Mouse (Mus musculus) WW6 (cell line): ENCODE data around the gene Mrps36.
"Not testable (repeated sequence)": the region's sequence is repeated elsewhere in the genome, so short reads cannot be mapped to it uniquely, and the experiment has no call there.

ENCODE experiments used
- DNase-seq: peaks from one replicate; pipeline ENCODE4 v3.0.0-alpha.2; 2013; ENCODE audit warnings: low read depth, low spot score

Gene Mrps36

GRCm38 (mm10) chr13:100732756-100733155 lies 11.7 kb downstream of the Mrps36 start:
- no peak for DNase-seq

- DNase-seq, result not testable (repeated sequence)
Observed at GRCm38 (mm10) chr13:100731462-100732046, 12.9 kb downstream of the Mrps36 start.

GRCm38 (mm10) chr13:100730861-100731176 lies 13.6 kb downstream of the Mrps36 start, which contains the start of gene Cdk7:
TSS of gene Cdk7 (minus strand) at chr13:100730939.
- peak; percentile 87 for DNase-seq

GRCm38 (mm10) chr13:100730153-100730860 lies 14.2 kb downstream of the Mrps36 start:
- DNase-seq, result no peak

GRCm38 (mm10) chr13:100728530-100728929 lies 15.9 kb downstream of the Mrps36 start:
- DNase-seq, result not testable (repeated sequence)

- no peak for DNase-seq
Observed at GRCm38 (mm10) chr13:100728086-100728485, 16.4 kb downstream of the Mrps36 start.

GRCm38 (mm10) chr13:100725194-100725593 lies 19.3 kb downstream of the Mrps36 start:
- no peak for DNase-seq

- no peak for DNase-seq
Observed at GRCm38 (mm10) chr13:100724051-100724754, 20.3 kb downstream of the Mrps36 start.

GRCm38 (mm10) chr13:100721656-100722055 lies 22.8 kb downstream of the Mrps36 start:
- DNase-seq, result no peak

GRCm38 (mm10) chr13:100715467-100715866 lies 29.0 kb downstream of the Mrps36 start:
- no peak for DNase-seq

GRCm38 (mm10) chr13:100706206-100706605 lies 38.3 kb downstream of the Mrps36 start:
- no peak for DNase-seq

GRCm38 (mm10) chr13:100703468-100703867 lies 41.0 kb downstream of the Mrps36 start:
- no peak for DNase-seq

- DNase-seq, result no peak
Observed at GRCm38 (mm10) chr13:100698866-100699265, 45.6 kb downstream of the Mrps36 start.

- no peak for DNase-seq
Observed at GRCm38 (mm10) chr13:100697541-100697940, 46.9 kb downstream of the Mrps36 start.

- no peak for DNase-seq
Observed at GRCm38 (mm10) chr13:100687513-100687912, 56.9 kb downstream of the Mrps36 start.
